Mouse (Mus musculus) spleen, adult 2 months (tissue): ENCODE data around the gene Lrtm2. TPM values are rescaled to one million over a fixed set of nuclear protein-coding genes. Genes with fewer than 3 reads are reported as not detected.

ENCODE experiments used
- DNase-seq, 2 experiments: peaks; one replicate each; pipeline versions ENCODE4 v3.0.0 to v3.0.0-alpha.2; 2012 to 2021; ENCODE audit warnings: low spot score in 2 of 2, low read depth in 1 of 2
- H3K27ac ChIP-seq: fragments of 200-500 bp; 2 replicates; pipeline ENCODE4 v1.5.1; 2012; ENCODE audit warnings: low read length, inconsistent platforms; ENCODE audit not compliant: insufficient read depth
- H3K27me3 ChIP-seq: fragments of 200-500 bp; 2 replicates; pipeline ENCODE4 v1.6.1; 2012; ENCODE audit warnings: mild to moderate bottlenecking, moderate library complexity, low read length, inconsistent platforms; ENCODE audit not compliant: control insufficient read depth, insufficient read depth
- H3K36me3 ChIP-seq: fragments of 200-500 bp; 2 replicates; pipeline ENCODE4 v1.6.1; 2012; ENCODE audit warnings: mild to moderate bottlenecking, low read length, inconsistent platforms; ENCODE audit not compliant: control insufficient read depth, insufficient read depth
- H3K4me1 ChIP-seq: fragments of 200-500 bp; 2 replicates; pipeline ENCODE4 v1.6.1; 2011; ENCODE audit warnings: inconsistent platforms; ENCODE audit not compliant: control insufficient read depth, insufficient read depth, insufficient read length
- H3K4me3 ChIP-seq: fragments of 200-500 bp; 2 replicates; pipeline ENCODE4 v1.5.1; 2011; ENCODE audit warnings: mild to moderate bottlenecking, inconsistent platforms; ENCODE audit not compliant: insufficient read depth, insufficient read length; ENCODE audit errors: extremely low read depth
- CTCF ChIP-seq: fragments of 200-500 bp; IDR thresholded peaks from 2 replicates; pipeline ENCODE4 v1.5.1; 2011; ENCODE audit warnings: mild to moderate bottlenecking, inconsistent platforms; ENCODE audit not compliant: insufficient read depth, insufficient read length, insufficient replicate concordance; ENCODE audit errors: extremely low read depth
- POLR2A ChIP-seq: fragments of 200-500 bp; IDR thresholded peaks from 2 replicates; pipeline ENCODE4 v1.6.1; 2011; ENCODE audit warnings: low read depth, low read length, inconsistent platforms
- WGBS: fragments of 180-500 bp; shearing (Covaris S2); methylation state at CpG from one replicate; pipeline ENCODE4 v1.1.7; 2018; 5-methylcytosine and 5-hydroxymethylcytosine counted together
- polyA plus RNA-seq: library from polyadenylated mRNA; depleted of rRNA; stranded (reverse); fragments of >200 nt; gene quantifications from 2 replicates; pipeline ENCODE4 v1.2.3, GENCODE M21; 2012

The Lrtm2 gene
- polyA plus RNA-seq, 1 experiment: 0.44 TPM

DNA sequence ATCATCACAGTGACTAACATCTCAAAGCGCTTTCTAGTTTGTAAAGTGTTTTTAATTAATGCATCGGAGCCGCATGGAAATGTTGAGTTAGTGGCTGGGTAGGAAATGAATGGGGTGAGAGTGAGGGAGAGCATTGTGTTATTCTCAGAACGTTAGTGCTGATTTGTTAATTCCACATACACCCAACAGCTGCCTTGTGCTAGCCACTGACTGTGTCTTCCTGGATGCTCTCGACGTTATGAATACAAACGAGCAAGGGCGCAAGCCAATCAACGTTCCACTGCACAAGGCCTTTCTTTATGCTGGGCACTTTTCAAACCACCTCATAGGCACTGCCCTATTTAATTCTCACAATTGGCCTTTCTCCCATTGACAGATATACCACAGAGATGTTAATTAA, 11.8 kb downstream of the Lrtm2 start:
- Histone ChIP-seq H3K27ac (no peak overlapping the region), H3K4me1 (no peaks in the 10 kb centered on the region), H3K27me3 (no peaks in the 10 kb centered on the region), H3K4me3 (no peak overlapping the region), H3K36me3 (no peaks in the 10 kb centered on the region)
- no peak for TF ChIP-seq CTCF
- TF ChIP-seq POLR2A: no peak
- WGBS: 93% methylated on average over 9 of the region's 9 CpGs
- DNase-seq: no peak

DNA sequence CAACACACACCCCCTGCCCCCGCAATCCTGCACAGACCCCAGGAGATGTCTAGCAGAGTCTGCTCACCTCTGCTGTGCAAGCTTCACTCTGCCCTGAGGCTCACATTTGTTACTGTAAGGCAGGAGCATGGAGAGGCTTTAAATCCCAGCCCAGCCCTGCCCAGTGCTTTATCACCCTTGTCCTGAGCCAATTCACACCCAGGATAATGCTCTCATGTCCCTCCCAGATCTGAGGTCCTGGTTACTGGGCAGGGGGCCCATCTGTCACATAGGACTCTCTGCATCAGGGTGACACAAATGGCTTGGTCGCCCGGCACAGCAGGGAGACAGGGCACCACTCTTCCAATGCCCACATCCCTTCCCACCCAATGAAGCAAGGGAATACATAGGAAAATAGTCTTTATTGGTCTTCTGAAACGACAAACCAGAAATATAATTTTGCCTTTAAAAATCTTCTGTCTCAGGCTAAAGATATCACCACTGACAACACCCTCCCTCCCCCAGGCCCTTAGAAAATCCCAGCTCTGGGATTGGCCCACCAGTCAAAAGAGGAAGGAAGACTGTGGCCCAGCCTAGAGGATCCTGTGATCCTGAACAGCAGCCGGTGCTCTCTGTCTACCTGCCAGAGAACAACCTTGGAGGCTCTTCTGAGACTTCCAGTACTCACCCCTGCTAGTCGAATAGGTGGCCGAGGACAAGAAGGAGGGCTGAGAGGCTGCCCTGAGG, 15.7 kb downstream of the Lrtm2 start:
- no peak for DNase-seq
- TF ChIP-seq CTCF (no peak), POLR2A (no peak)
- Histone ChIP-seq H3K4me1 (no peaks in the 10 kb centered on the region), H3K27ac (no peak overlapping the region), H3K36me3 (no peaks in the 10 kb centered on the region), H3K27me3 (no peaks in the 10 kb centered on the region), H3K4me3 (no peak overlapping the region)
- WGBS: 43% methylated on average over 7 of the region's 7 CpGs

DNA sequence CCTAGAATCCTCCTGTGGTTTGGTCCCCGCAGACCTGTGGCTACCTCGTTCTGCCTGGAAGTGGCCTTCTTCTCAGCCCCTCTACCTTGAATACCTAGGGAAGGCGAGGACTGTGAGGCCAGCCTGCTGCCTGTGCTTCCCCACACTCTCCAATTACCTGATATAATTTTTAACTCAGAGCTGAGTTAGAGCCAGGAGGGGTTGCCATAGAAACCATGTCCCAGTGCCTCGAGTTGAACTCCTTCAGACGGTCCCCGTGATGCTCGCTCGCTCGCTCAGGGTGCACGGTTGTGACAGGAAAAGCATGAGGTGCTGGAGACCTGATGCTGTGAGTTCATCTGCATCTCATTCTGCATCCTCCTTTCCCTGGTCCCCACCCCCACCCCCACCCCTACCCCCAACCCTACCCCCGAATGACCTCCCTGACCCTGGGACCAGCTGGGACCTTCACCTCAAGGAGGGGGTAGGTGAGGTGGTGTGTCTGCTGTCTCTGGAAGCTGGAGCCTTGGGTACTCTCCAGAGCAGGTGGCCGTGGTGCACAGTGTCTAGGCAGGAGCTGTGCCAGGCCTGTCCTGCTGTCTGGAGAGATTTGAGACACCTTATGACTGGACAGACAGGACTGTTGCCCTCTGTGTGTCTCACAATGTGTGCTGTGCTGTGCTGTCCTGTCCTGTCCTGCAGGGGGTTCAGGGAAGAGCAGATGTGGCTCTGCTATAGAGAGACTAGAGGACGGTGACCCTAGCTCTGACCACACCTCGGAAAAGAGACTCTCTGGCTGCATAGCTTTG, 16.8 kb downstream of the Lrtm2 start:
- no peak for TF ChIP-seq POLR2A
- no peak for TF ChIP-seq CTCF
- no peaks in the 10 kb centered on the region for H3K36me3 ChIP-seq
- WGBS: 79% methylated on average over 14 of the region's 14 CpGs
- no peaks in the 10 kb centered on the region for H3K4me1 ChIP-seq
- no peaks in the 10 kb centered on the region for H3K27me3 ChIP-seq
- DNase-seq: no peak
- no peak overlapping the region for H3K4me3 ChIP-seq
- H3K27ac ChIP-seq: no peak overlapping the region

DNA sequence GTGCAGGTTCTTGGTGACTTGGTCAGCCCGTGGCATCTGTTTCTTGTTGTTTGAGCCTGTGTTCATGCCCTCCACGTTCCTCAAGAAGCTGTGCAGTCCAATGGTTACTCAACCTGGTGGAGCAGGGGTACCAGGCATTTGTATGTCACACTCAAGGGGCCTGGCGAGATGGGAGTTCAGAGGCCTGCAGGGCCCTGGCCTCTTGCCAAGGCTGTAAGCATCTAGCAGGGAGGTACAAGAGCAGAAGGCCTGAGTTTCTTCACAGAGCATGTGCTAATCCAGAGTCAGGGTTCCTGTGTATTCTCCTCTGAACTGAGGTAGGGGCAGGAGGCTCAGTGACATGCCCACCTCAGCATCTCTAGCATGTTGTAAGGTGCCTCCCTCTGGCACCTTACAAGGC, 17.5 kb downstream of the Lrtm2 start:
- Histone ChIP-seq H3K4me3 (no peak overlapping the region), H3K36me3 (no peaks in the 10 kb centered on the region), H3K4me1 (no peaks in the 10 kb centered on the region), H3K27me3 (no peaks in the 10 kb centered on the region), H3K27ac (no peak overlapping the region)
- no peak for DNase-seq
- WGBS: 83% methylated on average over 3 of the region's 3 CpGs
- TF ChIP-seq POLR2A (no peak), CTCF (no peak)

DNA sequence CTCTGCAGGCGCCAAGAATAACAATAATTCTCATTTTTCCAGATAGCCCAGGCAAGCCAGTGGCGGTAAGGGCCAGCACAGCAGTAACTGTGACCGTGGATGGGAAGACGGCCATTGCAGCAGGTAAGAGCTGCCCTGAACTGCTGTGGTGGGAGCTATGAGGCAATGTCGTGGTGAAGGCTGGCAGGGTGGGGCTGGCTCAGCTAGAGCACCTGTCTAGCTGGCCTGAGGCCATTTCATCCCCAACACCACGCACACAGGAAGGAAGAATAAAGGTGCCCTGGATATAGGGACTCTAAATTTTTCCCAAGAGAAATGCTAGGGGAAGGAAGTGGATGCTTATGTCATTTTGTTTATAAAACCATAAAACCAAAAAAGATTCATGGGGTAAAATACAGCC, 18.2 kb downstream of the Lrtm2 start:
- DNase-seq: no peak
- Histone ChIP-seq H3K4me1 (no peaks in the 10 kb centered on the region), H3K36me3 (no peaks in the 10 kb centered on the region), H3K4me3 (no peak overlapping the region), H3K27me3 (no peaks in the 10 kb centered on the region), H3K27ac (no peak overlapping the region)
- 74% methylated on average over 6 of the region's 6 CpGs for WGBS
- TF ChIP-seq POLR2A: no peak

DNA sequence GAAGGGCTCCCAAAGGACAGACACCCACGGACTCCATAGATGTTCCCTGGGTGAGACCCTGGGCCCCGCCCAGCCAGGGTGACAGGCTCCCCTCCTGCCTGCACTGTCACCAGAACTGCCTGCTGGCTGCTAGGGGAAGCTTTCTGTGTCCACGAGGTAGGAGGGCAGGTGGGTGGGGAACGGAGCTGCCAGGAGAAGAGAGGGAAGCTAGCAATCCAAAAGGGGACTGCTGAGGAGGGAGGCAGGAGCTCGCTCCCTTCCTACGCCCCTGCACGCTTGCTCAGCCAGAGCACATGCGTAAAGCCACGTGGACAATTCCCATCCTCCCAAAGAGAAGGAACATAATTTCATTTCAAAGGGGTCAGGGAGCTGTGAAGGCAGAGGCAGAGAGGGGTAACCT, 20.4 kb downstream of the Lrtm2 start:
- Histone ChIP-seq H3K36me3 (no peaks in the 10 kb centered on the region), H3K4me1 (no peaks in the 10 kb centered on the region), H3K27ac (no peak overlapping the region), H3K4me3 (no peak overlapping the region), H3K27me3 (no peaks in the 10 kb centered on the region)
- no peak for TF ChIP-seq CTCF
- no peak for TF ChIP-seq POLR2A
- DNase-seq: no peak
- 74% methylated on average over 9 of the region's 9 CpGs for WGBS

DNA sequence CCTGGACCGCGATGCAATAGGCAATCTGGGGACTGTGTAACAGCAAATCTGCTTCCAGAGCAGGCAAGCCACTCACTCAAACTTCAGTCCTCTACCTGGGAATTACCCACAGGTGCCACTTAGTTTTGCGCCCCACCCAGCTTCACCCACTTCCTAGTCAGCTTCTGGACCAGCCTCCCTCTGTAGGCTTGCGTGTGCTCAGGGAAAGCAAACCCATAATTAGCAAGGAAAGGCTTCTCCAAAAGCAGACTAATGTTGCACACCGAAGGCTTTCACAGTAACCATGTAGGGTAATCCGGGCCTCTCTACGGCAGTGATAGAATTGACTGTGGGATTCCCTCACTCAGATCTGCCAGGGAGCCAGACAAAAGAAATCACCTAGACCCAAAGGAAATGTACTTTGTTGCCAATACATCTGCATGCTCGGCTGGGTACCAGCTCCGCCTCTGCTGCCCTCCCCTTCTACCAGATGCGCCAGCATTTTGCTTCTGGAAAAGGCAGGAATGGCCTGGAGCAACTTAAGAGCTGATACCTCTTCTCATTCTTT, 22.6 kb downstream of the Lrtm2 start:
- Histone ChIP-seq H3K4me1 (no peaks in the 10 kb centered on the region), H3K36me3 (no peaks in the 10 kb centered on the region), H3K27ac (no peak overlapping the region), H3K4me3 (no peak overlapping the region), H3K27me3 (no peaks in the 10 kb centered on the region)
- TF ChIP-seq POLR2A (no peak), CTCF (no peak)
- DNase-seq: no peak
- WGBS: 79% methylated on average over 10 of the region's 10 CpGs
